Mouse (Mus musculus): ENCODE measurements at regions not wholly inside any gene's neighbourhood (a gene's known extent, or its start where the extent isn't known, plus 50 kb on each side); places are given as distances from the start of the nearest gene placed in this dataset.

DNA sequence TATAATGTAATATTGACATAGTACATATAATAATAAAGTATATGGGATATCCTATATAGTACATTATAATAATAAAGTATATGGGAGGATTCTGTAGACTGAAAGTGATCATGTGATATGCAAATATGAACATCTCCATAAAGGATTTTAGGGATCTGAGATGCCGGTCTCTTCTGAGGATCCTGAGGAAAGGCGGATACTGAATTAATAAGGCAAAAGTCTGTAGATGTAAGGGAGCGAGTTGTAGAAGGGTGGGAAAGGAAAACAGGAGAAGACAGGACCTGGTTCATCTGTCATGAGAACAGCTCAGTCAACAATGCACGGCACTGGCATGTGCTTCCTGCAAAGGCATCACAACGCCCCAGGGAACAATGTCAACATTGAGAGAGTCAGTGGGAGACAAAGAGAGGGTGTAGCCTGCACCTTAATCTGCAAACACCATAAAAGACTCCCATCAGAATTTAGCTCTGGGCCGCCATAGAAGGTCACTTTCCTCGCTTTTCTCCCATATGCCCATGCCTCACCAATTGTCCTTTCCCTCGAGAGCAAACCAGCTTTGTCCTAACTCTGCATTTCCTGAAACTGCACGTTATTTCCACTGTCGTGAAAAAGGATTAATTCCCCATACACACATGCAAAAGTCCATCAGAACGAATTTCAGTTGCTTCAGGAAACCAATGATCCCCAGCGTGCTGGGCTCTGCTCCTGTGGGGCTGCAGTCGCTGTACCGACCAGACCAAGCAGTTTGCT, 53.7 kb upstream of the Cpm start:
- ATAC-seq: peak; percentile 80
- Histone ChIP-seq H3K9me3 (ENCODE audit: control insufficient read depth) (no peaks in the 10 kb centered on the region), H3K27ac (ENCODE audit: low read depth, low read length) (no peak overlapping the region), H3K36me3 (ENCODE audit: control insufficient read depth, insufficient read depth) (no peaks in the 10 kb centered on the region), H3K27me3 (replicated peaks; ENCODE audit: control insufficient read depth, insufficient read depth, low read length) (no peaks in the 10 kb centered on the region), H3K9ac (ENCODE audit: low read depth, low read length) (no peak overlapping the region), H3K4me2 (replicated peaks; ENCODE audit: low read depth) (0 out of 2 replicates have a peak overlapping the region, but pooled peaks have one; percentile 3), H3K4me3 (ENCODE audit: low read depth, low read length) (no peak overlapping the region), H3K4me1 (replicated peaks; ENCODE audit: control insufficient read depth, insufficient read depth, low read length) (no peaks in the 10 kb centered on the region)
- 27% methylated on average over 14 of the region's 14 CpGs for WGBS
- TF ChIP-seq CTCF (IDR thresholded peaks at IDR 0.05; ENCODE audit: low read depth): no peak

DNA sequence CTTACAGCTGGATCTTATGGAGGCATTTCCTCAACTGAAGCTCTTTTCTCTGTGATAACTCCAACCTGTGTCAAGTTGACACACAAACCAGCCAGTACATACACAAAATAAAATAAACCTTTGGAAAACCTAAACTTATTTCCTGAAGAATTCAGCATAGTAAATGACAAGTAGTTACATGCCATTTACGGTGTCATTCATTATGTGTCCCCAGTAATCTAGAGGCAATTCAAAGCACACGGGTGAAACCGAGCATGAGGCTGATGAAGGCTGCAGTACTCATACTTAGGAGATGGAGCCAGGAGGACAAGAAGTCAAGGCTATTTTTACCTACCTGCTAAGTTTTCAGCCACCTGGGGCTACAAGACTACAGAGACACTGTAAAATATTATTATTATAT, 54.4 kb upstream of the Cpm start:
- ATAC-seq: no peak
- H3K9ac ChIP-seq (ENCODE audit: low read depth, low read length): no peak overlapping the region
- 61% methylated on average over 3 of the region's 3 CpGs for WGBS
- no peaks in the 10 kb centered on the region for H3K27me3 ChIP-seq (replicated peaks; ENCODE audit: control insufficient read depth, insufficient read depth, low read length)
- no peak overlapping the region for H3K27ac ChIP-seq (ENCODE audit: low read depth, low read length)
- no peaks in the 10 kb centered on the region for H3K36me3 ChIP-seq (ENCODE audit: control insufficient read depth, insufficient read depth)
- no peak overlapping the region for H3K4me3 ChIP-seq (ENCODE audit: low read depth, low read length)
- H3K4me1 ChIP-seq (replicated peaks; ENCODE audit: control insufficient read depth, insufficient read depth, low read length): no peaks in the 10 kb centered on the region
- H3K9me3 ChIP-seq (ENCODE audit: control insufficient read depth): no peaks in the 10 kb centered on the region
- no peak for TF ChIP-seq CTCF (IDR thresholded peaks at IDR 0.05; ENCODE audit: low read depth)
- no peak overlapping the region for H3K4me2 ChIP-seq (replicated peaks; ENCODE audit: low read depth)

DNA sequence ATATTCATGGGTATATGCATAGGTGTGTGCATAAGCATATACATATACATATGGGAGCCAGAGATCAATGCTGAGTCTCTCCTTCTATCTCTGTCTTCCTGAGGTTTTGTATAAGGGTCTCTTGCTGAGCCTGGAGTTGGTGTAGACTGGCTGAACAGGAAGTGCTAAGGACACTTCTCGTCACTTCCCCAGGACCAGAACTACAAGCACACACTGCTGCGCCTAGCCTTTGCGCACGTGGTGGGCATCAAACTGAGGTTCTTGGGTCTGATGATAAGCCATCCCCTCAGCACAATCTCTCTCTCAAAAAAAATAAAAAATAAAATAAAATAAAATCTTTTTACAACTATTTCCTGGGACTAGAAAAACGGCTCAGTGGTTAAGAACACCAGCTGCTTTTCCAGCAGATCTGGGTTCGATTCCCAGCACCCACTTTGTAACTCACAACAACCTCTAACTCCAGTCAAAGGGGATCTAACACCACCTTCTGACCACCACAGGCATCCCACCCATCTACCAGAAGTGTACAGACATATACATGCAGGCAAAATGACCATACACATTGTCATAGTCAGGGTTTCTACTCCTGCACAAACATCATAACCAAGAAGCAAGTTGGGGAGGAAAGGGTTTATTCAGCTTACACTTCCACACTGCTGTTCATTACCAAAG, 55.1 kb upstream of the Cpm start:
- Histone ChIP-seq H3K4me3 (ENCODE audit: low read depth, low read length) (no peak overlapping the region), H3K27me3 (replicated peaks; ENCODE audit: control insufficient read depth, insufficient read depth, low read length) (no peaks in the 10 kb centered on the region), H3K9me3 (ENCODE audit: control insufficient read depth) (no peaks in the 10 kb centered on the region), H3K27ac (ENCODE audit: low read depth, low read length) (no peak overlapping the region), H3K4me1 (replicated peaks; ENCODE audit: control insufficient read depth, insufficient read depth, low read length) (no peaks in the 10 kb centered on the region), H3K36me3 (ENCODE audit: control insufficient read depth, insufficient read depth) (no peaks in the 10 kb centered on the region), H3K9ac (ENCODE audit: low read depth, low read length) (no peak overlapping the region), H3K4me2 (replicated peaks; ENCODE audit: low read depth) (no peak overlapping the region)
- WGBS: 92% methylated on average over 6 of the region's 6 CpGs
- no peak for TF ChIP-seq CTCF (IDR thresholded peaks at IDR 0.05; ENCODE audit: low read depth)
- ATAC-seq: no peak

DNA sequence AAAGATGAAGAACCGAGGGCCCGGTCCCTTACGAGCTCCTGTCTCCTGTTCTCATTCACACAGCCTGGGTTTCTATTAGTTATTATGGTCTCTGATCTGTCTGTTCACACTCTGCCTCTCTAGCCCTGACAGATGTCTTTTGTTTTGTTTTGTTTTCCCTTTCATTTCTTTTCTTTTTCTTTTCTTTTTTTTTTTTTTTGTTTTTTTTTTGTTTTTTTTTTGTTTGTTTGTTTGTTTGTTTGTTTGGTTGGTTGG, 55.8 kb upstream of the Cpm start:
- Histone ChIP-seq H3K27me3 (replicated peaks; ENCODE audit: control insufficient read depth, insufficient read depth, low read length) (no peaks in the 10 kb centered on the region), H3K4me2 (replicated peaks; ENCODE audit: low read depth) (no peak overlapping the region), H3K4me1 (replicated peaks; ENCODE audit: control insufficient read depth, insufficient read depth, low read length) (no peaks in the 10 kb centered on the region), H3K9ac (ENCODE audit: low read depth, low read length) (no peak overlapping the region), H3K9me3 (ENCODE audit: control insufficient read depth) (no peaks in the 10 kb centered on the region), H3K27ac (ENCODE audit: low read depth, low read length) (no peak overlapping the region), H3K36me3 (ENCODE audit: control insufficient read depth, insufficient read depth) (no peaks in the 10 kb centered on the region), H3K4me3 (ENCODE audit: low read depth, low read length) (no peak overlapping the region)
- no peak for TF ChIP-seq CTCF (IDR thresholded peaks at IDR 0.05; ENCODE audit: low read depth)
- 90% methylated on average over 3 of the region's 3 CpGs for WGBS
- no peak for ATAC-seq

DNA sequence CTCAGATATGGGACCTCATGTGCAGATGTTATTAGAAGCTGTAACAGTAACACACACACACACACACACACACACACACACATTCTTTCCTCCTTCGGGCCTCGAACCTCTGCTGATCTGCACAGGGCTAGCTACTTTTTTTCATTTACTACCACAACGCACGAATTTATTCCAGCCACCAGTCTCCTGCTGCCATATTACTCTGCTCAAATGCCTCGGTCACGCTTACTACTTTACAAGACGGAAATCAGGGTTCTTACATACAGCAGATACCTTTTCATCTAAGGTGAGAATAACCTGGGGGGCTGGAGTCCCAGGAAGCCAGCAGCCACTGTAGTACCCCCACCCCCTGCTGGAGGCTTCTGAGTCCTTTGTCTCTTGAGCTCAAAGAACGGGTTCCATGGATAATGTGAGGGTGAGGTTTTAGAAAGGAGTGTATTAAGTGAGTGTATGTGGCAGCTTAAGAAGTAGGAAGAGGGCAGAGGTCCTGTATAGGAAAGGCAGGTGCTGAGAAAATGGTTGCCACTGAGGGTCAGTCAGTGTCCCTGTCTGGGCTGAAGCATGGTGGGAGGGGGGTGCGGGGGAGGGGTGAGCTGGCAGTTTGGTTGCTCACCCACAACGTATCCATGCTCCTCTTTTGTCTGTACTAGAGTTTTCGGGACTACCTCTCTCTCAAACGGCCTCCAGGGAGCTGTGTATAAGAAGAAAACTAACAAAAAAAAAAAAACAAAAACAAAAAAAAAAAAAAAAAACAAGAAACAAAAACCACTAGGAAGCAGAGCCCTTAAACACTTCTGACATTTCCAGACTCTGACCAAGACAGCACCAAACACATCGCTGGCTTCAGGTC, 56.3 kb upstream of the Cpm start:
- Histone ChIP-seq H3K4me1 (replicated peaks; ENCODE audit: control insufficient read depth, insufficient read depth, low read length) (no peaks in the 10 kb centered on the region), H3K4me3 (ENCODE audit: low read depth, low read length) (no peak overlapping the region), H3K36me3 (ENCODE audit: control insufficient read depth, insufficient read depth) (no peaks in the 10 kb centered on the region), H3K9me3 (ENCODE audit: control insufficient read depth) (no peaks in the 10 kb centered on the region), H3K9ac (ENCODE audit: low read depth, low read length) (no peak overlapping the region), H3K27me3 (replicated peaks; ENCODE audit: control insufficient read depth, insufficient read depth, low read length) (no peaks in the 10 kb centered on the region), H3K4me2 (replicated peaks; ENCODE audit: low read depth) (no peak overlapping the region), H3K27ac (ENCODE audit: low read depth, low read length) (no peak overlapping the region)
- no peak for ATAC-seq
- WGBS: 79% methylated on average over 13 of the region's 13 CpGs
- TF ChIP-seq CTCF (IDR thresholded peaks at IDR 0.05; ENCODE audit: low read depth): no peak

DNA sequence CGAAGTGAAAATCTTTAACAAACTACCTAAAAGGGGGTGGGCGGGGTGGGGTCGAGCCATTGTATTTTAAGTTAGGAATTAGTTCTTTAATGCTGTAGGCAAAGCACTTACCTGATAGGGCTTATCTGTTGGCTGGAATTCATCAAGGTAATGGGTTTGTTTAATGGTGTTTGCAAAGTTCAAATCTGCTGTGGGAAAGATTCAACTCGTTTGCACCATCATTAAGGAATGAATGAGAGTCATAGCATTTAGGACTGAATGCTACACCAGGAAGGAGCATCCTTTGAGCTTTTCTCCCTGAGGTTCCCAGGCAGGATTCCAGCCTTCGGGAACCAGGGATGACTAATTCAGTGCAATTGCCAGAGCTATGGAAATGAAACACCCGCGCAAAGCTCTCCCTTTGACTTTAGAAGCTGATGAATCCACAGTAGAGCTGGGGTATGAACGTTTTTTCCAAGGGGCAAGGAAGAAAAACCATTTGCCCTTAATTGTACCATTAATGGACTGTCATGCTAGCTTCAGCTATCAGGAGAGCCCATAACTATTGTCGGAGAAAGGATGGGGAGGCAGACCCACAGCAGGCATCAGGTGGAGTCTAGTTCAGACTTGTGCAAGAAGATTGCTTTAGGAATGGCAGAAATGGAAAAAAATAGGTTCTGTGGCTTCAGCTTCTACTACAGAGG, 57.3 kb upstream of the Cpm start:
- H3K27ac ChIP-seq (ENCODE audit: low read depth, low read length): no peak overlapping the region
- H3K4me1 ChIP-seq (replicated peaks; ENCODE audit: control insufficient read depth, insufficient read depth, low read length): no peaks in the 10 kb centered on the region
- H3K9ac ChIP-seq (ENCODE audit: low read depth, low read length): no peak overlapping the region
- H3K4me2 ChIP-seq (replicated peaks; ENCODE audit: low read depth): peak overlapping the region; percentile 68
- H3K9me3 ChIP-seq (ENCODE audit: control insufficient read depth): no peaks in the 10 kb centered on the region
- H3K36me3 ChIP-seq (ENCODE audit: control insufficient read depth, insufficient read depth): no peaks in the 10 kb centered on the region
- H3K27me3 ChIP-seq (replicated peaks; ENCODE audit: control insufficient read depth, insufficient read depth, low read length): no peaks in the 10 kb centered on the region
- no peak for TF ChIP-seq CTCF (IDR thresholded peaks at IDR 0.05; ENCODE audit: low read depth)
- ATAC-seq: no peak
- 23% methylated on average over 9 of the region's 9 CpGs for WGBS
- H3K4me3 ChIP-seq (ENCODE audit: low read depth, low read length): peak overlapping the region; percentile 24; the same call in 1 of the 2 replicates

Measured in intestine, postnatal 0 days (tissue).